Mouse (Mus musculus) lung, postnatal 0 days (tissue): ENCODE data around the gene Cops8.

Experiments
- CTCF ChIP-seq: IDR thresholded peaks from 2 replicates; pipeline ENCODE4 v1.5.1; 2016; ENCODE audit warnings: antibody characterized with exemption, mild to moderate bottlenecking
- EP300 ChIP-seq: IDR thresholded peaks from 2 replicates; pipeline ENCODE4 v1.6.1; 2016; ENCODE audit warnings: antibody characterized with exemption, mild to moderate bottlenecking, control low read depth

DNA sequence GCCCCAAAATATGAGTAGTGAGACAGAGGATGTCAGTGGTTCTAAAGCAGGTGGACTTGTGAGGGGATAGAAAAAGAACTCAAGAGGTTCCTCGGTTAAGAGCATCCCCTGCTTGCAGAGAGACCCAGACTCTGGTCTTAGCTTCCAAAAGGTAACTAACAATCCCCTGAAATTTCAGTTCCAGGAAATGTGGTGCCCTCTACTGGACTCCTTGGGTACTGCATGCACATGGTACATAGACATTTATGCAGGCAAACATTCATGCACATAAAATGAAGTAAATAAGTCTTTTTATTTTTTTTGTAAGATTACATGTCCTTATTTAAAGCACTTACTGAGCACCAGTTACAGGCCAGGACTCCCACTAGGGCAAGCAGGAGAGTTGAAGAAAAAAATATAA, 45.6 kb upstream of the Cops8 start:
- TF ChIP-seq CTCF (peak; percentile 61), EP300 (no peak)
